Mouse (Mus musculus) layer of hippocampus, adult 9-10 months (tissue): ENCODE data around the gene Ppm1e.

ENCODE experiments used
- DNase-seq: peaks from one replicate; pipeline ENCODE4 v3.0.0; 2022; ENCODE audit warnings: low spot score

Ppm1e gene

DNA sequence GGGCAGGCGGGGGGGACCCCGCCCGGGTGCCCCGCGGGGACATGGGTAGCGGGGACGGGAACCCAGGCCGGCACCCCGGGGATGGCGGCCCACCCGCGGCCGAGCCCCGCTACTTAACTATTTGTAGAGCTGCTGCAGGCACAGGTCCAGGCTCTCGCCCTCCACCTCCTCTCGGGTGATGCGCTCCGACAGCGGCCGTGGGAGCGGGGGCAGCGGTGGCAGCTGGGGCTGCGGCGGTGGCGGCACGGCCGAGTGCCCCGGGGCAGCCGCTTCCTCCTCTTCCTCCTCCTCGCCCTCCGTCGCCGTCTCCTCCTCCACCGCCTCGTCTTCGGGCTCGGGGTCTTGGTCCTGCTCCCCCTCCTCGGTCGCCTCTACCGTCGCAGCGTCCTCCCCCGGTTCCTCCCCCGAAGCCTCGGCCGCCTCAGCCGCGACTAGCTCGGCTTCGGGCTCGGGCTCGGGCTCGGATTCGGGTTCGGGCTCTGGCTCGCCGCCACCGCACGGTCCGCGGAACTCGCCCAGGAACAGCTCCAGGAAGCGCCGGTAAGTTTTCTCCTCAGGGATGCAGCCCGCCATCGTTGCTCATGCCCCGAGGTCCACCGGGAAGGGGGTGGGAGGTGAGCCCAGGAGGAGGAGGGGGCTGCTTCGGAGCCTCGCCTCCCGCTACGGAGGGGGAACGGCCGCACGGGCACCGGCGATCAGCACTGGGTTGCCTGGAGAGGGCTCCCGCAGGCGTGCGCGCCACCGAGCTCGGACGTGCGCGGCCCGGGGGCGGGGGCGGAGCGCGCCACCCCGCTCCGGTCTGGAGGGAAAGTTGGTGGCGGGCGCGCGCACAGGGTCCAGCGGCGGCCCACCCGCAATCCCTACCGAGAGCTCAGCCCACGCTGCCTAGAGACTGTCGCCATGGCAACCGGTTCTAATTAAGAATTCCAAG, at the start of gene Ppm1e:
Gene Ppm1e, minus strand, starts transcription at position 693 of the 931 bp plus-strand sequence.
- peak; percentile 56 for DNase-seq

DNA sequence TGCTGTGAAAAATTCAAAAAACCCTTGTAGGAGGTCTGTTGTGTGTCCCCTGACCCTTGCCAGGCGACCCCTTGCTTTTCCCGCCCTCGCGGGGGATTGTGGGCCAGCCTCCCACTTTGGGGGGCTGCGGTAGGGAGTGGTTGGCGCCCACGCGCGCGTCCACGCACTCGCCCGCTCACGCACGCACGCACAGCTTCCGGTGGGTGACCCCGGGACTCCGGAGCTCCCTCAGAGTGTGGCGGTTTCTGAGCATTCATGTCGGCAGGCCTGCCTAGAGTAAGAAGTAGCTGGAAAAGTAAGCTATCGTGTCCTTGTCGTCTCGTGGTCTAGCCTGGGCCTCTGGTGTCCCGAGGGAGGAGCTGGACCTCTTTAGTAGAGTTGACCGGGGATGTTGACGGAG, 46.1 kb upstream of the Ppm1e start, which contains the start of the genes Rad51c and Tex14:
Gene Rad51c, minus strand, starts transcription at position 79 of the 400 bp plus-strand sequence.
Gene Tex14, plus strand, starts transcription at position 190 of the 400 bp plus-strand sequence.
- no peak for DNase-seq

DNA sequence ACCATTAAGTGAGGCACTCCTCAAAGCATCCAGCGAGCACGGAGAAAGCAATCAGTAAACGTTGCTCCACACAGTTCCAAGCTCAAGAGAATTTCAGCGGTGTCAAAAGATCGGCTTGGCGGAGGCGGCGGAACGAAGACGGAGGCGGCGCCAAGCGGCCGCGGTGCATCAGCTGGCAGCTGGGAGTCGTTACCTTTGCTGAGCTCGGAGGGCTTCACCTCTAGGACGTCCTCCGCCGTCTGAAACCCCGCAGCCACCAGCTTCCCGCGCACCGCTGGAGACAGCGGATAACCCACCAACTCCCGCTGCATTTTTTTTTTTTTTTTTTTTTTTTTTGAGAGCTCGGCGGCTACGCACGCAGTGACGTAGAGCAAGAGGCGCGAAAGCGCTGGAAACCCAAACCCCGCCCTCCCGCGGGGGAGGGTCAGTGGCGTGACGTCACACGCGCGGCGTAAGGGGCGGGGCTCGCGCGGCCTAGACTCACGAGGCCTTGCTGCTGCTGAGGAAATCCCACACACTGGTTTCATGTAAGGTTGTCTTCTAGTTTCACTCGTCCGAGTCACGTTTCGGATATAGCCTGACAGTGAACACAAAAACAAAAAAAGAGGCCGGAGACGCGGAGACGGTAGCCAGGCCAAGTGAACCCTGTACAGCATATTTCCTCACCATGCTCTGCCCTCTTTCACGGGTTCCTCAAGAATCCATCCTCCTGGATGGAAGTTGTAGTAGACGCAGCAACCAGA, 45.5 kb upstream of the Ppm1e start:
- DNase-seq, result peak; percentile 86

DNA sequence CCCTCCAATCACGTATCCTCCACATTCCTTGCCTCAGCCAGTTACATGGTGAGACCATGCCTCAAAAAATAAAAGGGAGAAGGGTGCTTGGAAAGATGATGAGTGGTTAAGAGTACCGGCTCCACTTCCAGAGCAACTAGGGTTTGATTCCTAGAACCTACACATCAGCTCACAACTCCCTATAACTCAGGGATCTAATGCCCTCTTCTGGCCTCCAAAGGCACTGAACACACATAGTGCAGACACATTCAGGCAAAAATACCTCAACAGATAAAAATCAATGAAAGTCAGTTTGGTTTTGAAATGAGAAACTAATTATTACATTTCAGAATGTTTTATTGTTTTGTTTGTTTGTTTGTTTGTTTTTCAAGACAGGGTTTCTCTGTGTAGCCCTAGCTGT, 39.6 kb upstream of the Ppm1e start:
- DNase-seq, result no peak

DNA sequence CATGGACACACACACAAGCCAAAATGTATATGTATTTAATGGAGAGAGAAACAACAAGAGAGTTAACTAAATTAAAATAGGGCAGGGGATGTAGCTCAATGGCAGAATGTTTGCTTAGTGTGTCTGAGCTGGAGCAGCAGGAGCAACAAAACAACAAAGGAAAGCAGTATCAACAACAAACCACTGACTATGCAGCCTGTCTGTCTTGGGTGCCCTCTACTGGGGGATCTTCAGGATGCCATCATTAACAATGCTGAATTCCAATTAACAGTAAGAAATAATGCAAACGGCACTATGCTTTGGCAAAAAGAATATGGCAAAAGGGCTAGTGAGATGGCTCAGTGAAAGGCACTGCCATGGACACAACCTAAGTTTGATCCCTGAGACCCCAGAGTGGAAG, 35.0 kb upstream of the Ppm1e start:
- DNase-seq, result peak; percentile 65

DNA sequence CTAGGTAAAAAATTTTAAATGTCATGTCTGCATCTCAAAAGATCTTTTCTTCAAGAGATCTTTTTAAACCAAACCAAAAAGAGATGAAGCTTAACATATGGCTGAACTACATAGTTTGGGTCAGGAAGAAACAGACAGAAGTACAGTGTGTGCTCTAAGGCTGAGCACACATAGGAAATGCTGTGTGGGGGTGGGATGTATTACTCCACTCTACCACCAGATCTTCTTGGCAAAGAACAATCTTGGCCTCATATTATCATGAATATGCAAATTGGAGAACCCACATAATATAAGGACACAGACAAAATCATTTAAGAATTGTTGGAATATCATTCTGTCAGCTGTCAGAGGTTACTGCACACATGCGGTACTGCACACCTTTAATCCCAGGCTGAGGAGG, 26.9 kb upstream of the Ppm1e start:
- DNase-seq, result no peak

DNA sequence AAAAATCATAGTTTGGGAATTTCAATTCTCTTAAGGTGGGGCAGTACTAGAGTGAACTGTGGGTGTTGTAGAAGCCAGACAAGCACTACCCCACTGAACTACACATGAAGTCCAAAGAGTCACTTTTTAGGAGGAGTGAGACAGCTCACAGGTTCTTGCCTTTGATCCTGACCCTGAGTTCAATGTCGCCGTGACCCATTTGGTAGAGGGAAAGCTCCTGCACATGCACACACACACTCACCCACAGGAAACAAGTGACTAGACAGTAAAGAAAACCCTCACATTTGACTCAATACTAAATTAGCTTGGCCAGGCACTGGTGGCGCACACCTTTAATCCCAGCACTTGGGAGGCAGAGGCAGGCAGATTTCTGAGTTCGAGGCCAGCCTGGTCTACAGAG, 25.7 kb upstream of the Ppm1e start:
- DNase-seq, result no peak

DNA sequence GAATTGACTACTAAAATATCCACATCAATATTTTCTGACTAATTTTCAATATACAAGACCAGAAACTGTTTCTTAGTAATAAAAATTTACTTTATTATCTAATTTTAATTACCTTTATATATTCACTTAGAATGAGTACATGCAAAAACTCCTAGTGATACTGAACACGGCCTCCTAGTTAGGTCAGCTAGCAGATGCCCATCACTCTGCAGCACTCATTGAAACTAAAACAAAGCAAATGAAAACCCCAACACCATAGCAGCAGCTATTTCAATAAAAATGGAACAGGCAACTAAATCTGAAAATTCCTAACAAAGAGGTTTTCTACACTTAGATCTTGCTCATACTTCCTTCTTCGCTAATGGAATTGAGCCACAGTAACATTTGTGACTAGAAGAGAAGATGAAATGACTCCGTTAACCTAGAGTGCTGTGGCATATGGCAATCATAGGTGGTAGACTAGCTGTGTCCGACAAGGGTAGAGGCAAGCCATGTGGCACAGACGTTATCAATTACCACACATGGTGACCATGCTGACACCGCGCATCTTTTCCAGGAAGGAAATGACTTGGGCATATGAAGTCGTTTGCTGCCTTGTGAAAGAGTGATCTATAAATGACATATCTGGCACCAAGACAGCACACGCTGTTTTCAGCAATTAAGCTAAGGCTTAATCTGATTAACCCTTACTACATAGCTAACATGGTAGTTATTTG, 9.2 kb upstream of the Ppm1e start:
- DNase-seq, result no peak

DNA sequence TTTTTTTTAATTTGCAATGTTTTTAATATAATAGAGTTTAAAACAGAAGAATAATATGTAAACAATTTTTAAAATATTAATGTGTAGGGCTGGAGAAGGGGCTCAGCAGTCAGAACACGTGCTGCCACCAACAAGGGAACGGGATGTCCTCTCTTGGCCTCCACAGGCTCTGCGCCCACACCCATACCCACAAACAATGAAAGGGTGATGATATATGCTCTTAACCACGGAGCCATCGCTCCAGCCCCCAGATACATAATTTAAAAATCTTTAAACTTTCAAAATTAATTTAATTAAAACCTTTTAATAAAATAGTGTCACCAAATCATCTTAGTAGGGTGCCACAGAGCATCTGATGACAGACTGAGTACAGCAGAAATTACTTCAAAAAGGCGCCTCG, 8.2 kb upstream of the Ppm1e start:
- DNase-seq, result no peak

DNA sequence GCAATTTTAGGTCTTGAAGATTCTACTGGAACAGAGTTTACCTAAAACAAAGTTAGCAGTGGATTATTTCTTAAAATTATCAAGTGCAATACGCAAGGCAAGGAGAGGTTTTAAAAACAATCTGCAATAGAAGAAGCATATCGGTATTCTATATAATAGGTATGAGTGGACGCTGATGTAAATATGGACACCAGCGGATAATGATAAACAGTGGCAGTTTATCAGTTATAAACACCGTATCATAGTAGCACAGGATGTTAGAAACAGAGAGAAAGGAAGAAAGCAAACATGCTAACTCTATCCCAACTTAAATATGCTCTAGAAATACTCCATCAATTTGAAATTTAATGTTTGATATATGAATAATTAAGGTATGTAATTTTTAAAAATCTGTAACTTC, 6.3 kb upstream of the Ppm1e start:
- DNase-seq, result no peak

DNA sequence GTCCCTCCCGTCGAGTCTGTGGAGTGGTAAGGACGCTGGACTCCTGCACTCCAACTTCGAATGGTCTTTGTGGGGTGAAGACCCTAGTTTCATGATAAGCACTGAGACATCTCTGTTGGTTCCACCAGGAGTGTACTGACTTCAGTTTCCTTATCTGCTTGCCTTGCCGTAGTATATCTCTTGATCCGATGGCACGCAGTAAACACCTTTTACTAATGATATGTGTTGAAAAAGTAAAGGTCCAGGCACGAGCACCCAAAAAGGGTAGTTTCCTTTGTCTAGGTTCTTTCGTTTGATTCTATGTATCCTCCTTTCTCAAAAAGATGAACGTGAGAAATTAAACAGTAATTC, 414 bp upstream of the Ppm1e start:
- DNase-seq, result no peak

DNA sequence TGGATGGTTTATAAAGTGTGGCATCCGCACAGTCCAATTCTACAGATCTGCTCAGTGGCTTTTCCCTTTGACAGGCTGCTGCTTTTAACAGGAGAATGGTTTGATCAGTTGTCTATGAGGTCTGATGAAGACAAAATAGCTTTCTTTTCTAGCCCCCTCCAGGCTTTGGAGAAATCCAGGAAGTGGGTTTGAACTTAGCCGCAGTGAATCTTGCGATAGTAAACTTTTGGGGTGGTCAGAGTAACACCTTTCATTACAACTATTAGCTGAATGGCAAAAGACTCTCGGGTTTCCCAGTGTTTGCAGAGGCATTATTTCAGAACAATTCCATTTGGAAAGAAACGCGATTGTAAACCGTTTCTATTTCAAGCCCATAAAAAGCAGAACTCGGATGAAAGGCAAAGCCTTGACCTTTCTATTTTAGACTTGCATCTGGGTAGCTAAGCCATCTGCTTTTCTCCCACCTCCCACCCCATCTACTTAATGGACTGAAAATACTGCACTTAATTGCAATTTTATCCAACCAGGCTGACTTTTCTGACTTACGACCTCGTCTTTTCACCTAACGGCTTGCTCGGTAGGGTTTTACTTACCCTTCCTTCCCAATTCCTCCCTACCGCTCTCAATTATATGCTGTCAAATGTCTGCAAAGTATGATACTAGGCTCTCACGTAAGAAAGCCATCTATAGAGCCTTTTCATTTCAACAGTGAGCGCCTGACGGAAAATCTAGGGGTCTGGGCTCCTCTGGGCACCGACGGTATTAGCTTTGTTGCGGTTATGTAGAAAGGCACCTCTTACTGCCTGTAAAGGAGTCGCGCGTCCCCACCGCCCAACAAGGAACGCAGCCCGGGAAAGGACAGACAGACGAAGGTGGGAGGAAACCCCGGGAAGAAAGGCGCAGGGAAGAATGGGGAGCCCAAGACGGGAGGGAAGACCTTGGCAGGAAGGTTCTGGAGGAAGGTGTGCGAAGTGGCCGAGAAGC, 1.2 kb downstream of the Ppm1e start:
- DNase-seq, result no peak

DNA sequence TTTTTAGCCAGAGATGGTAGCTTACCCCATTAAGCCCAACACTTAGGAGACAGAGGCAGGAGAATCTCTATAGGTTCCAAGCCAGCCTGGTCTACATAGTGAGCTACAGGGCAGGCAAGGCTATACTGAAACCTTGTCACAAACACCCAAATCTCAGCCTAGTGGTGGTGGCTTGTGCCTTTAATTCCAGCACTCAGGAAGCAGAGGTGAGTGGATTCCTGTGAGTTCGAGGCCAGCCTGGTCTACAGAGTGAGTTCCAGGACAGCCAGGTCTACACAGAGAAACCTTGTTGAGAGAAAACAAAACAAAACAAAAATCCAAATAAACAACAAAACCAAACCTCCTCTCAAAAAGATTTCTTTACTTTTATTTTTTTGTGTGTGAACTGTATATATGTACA, 4.0 kb downstream of the Ppm1e start:
- DNase-seq, result no peak

DNA sequence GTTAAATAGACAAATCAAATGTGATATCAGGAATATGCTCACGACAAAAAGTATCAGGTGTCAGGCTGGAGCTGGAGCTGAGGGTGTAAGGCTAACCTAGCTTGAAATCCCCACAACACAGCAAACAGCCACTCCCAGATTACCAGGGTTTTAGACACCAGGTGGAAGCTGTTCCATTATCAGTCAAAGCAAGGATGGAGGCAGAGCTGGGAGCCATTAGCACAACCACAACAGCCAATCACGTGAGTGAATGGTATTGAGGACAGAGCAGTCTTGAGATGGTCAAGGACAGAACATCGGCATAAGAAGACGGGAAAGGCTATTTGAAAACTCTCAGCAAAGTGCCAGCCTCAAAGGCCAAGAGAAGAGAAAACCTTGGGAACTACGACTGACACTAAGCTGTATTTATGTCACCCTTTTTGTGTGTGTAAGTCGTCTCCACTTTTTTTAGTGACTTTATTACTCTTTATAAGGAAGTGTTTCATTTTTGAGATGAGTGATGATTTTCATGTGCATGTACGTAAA, 5.1 kb downstream of the Ppm1e start:
- no peak for DNase-seq

DNA sequence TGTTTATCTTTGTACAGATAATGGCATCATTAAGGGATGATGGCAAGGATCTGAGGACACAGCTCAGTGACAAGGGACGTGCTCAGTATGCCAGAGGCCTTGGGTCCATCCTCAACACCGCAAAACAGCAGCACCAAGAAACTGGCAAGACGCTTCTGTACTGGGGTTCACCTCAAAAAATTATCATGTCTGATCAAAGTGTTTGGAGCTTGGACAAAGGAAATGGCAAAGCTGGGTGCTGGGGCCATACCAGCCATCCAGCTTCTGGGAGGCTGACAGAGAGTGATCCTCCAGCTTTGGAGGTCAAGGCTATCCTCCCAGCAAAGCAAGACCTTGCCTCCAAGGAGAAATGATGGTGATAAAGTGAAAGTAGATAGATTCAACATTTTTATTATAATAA, 32.4 kb downstream of the Ppm1e start:
- no peak for DNase-seq

DNA sequence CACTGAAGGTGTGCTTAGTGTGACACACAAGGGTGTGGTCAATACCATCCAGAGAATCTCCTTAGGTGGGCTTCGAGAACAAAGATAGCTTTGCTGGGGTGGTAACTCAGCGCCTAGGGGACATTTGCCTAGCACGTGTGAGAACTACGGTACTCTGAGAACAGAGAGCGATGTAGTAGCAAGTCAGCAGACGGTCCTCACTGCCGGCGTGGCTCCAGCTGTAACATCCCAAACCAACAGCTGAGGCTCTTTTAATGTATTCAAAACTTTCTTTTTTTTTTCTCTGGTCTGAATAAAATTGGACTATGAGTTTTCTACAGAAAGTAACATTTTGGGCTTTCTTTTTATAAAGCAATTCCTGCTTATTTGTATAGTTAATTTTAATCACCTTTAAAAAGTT, 36.3 kb downstream of the Ppm1e start:
- DNase-seq, result no peak

DNA sequence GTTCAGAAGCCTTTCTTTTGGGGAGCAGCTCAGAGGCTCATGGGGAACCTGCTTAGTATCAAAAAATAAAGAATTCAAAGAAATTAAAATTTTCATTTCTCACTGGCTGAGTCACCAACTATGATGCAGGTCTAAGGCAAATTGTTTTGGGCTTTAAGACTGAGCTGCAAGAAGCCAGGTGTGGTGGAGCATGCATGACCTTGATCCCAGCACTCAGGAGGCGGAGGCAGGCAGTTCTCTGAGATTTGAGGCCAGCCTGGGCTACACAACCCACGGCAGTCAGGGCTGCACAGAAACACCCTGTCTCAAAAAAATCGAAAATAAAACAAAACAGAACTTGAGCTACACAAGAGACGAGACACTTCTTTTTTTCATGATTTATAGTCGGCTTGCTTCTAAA, 38.8 kb downstream of the Ppm1e start:
- DNase-seq, result no peak

DNA sequence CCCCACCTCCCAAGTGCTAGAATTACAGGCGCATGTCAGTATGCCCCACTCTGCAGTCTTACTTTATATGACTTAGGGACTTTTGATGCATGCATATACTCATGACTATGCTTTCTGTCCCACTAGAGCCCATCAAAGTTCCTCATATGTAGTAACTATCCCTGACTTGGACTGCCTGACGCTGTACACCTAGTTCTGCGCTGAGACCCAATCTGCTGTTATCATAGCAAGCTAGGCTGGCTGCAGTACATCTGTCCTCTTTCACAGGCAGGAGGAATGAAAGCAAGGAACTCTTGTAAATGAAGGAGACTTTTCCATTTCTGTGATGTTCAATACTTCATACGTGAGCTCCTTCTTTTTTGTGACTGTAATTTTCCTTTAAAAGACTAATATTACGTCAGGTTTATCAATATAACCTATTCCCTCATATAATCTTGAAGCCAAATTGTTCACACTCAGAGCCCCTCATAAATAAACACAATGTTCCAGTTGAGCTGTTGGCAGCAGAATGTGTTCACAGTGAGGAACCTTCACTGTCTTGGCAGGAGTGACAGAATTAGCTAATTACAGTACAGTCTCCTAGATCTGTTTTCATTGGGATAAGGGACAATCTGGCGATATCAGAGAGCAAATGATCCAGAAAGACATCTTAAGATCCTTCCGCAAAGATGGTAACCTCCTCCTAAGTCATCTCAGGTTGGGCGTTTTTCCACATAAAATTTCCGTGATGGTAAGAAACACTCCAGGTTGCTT, 39.7 kb downstream of the Ppm1e start:
- DNase-seq, result peak; percentile 53

DNA sequence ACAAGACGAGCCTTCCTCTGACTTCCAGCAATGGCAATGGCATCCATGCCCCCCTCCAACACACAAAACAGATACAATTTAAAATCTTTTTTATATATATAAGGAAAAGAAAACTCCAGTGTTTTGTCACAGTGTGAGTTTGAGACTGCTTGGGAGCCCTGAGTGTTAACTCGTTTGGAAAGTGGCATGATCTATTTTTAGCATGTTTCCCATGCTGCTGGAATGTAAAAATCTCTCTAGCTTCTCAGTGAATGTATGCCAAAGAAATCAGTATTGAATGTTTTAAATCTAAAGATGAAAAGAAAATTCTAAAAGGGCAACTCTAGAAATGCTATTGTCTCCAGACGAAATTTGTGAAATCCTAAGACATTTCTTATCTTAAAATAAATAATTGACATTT, 45.3 kb downstream of the Ppm1e start:
- DNase-seq, result no peak

DNA sequence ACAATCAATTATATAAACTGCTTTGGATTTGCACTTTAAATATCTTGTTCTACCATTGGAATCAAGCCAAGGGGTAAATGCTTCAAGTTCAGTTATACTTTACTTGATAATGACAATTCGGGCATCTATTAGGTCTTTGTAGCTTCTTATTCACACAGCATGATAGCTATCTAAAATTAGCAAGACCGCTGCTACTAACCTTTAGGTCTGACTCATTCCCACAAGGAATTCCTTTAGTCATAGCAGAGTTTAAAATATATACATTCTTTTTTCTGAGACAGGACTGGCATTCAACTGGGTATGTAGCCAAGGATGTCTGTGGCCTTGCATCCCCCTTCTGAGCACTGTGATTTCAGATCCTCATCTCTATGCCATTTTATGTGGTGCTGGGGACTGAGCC, 48.5 kb downstream of the Ppm1e start:
- DNase-seq, result no peak
